Mouse (Mus musculus) kidney, adult 8-10 months (tissue): ENCODE results near the gene Slc26a11.

Experiments
- DNase-seq, 2 experiments: peaks; one replicate each; pipeline ENCODE4 v3.0.0; 2022

Gene Slc26a11

DNA sequence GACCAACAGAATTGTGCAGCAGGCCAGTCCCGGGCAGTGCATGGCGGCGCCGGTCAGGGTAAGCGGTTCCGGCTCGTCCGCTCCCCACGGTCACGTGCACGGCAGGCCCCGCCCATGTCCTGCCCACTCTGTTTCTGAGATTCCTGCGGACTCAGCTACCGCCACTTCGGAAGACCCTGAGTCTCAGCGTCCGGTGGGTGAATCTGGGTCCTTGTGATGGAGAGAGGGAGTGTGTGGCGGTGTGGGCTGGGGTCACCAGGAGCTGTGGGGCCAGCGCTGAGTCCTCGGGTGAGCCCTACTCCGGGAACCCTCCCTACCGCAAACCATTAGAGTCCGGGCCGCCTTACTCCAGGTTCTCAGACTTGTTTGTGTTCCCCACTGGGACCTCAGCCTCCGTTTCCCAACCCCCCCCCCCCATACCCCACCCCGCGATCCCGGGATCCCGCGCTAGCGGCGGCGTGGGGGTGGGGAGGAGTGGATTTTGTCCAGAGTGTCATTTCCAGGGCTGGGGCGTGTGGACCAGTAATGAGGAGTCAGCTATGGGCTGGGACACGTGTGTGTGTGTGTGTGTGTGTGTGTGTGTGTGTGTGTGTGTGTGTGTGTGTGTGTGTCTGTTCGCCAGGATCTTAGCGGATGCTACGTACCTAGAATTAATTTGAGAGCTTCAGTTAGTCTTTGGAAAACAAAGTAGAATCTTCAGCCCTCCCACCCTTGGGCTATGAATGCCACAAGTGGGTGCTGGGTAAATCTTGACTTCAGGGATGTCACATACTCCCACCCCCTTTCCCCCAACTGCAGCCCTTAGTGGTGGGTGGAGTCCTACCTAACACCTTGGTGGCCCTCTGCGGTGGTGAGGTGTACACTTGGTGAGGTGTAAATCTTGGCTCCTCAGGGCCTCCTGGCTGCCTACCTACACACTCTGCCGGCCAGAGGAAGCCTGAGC lies at the start of gene Slc26a11, which contains the start of gene Sgsh:
Slc26a11 (plus strand) TSS at position 115 of the 943 bp plus-strand sequence.
Sgsh (minus strand) TSS at position 94 of the 943 bp plus-strand sequence.
- DNase-seq: peak; percentile 86 to 92

DNA sequence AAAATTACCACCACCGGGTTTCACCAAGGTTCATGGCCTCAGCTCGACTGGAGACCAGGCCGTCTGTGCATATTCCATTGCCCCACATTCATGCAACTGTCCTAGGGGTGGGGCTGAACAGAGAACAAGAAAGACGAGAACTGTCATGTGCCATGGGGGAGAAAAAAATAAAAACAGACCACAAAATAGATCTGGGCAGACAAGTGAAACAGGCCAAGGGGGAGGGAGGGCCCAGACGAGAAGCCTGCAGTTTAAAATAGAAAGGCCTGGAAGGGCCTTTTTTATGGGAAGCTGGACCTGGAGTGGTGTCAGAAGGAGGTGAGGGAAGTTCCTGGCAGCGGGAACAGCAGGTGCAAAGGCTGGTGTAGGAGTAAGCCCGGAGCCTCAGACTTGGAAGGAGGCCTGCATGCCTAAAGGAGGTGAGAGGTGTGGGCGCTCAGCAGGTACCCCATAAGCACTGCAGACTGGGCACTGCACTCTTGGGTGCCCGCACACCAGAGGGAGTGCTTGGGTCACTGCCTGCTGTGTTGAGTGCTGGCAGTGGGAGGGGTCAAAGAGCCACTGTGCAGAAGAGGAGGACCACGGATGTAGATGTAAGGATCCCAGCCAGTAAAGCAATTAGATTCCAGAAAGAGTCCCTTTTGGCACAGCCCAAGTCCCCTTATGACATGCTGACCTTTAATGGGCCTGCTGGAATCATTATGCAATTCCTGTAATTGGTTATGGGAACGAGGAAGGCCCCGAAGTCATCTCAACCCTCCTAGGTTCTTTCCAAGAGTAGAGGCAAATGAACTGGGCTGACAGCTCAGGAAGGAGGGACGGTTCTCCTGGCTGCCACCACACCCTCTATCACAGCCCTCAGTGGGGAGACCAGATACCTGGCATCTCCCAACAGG lies 48.3 kb upstream of the Slc26a11 start:
- DNase-seq: no peak

DNA sequence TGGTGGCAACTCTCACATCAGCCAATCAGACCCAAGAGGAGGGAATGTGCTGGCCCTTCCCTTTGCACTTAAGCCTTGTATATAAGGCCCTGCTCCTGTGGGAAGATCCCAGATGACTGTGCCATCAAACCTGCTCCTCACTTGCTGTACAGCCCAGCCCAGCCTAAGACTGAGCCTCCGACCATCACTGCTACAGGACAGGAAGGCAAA lies 47.8 kb upstream of the Slc26a11 start, which contains the start of gene Card14:
Card14 (plus strand) TSS at position 111 of the 210 bp plus-strand sequence.
- no peak for DNase-seq

DNA sequence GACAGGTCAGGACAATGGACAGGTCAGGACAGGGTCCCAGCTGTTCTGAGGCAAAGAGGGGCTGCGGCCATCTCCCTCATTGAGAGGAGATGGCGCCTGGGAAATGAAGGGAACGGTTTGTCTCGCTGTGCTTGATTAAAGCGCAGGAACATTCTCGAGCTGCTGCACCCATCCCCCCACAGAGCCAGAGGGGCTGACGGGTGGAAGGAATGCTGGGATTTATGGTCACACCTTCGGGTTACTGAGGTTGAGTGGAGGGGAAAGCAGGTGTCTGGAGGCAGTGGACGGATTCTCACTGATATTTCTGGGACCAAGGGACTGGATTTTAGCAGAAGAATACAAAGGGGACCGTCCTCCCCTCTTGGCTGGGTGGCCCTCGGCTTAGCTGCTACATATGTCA lies 47.4 kb upstream of the Slc26a11 start:
- DNase-seq: no peak

DNA sequence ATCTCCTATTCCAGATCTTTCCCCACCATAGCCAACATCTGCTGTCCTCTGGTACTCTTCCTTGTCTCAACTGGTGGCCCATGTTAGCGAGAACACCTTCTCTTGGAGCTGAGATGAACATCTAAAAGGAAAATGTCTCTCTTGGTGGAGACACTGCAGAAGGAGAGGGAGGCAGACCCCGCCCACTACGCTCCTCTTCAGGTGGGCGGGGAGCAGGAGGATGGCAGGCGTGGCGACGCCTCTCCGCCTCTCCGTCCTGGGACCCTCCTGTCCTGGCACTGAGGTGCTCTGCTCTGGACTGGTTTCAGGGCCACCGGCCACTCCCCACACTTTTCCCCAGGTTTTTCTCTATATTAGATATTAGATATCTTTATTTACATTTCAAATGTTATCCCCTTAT lies 44.7 kb upstream of the Slc26a11 start:
- DNase-seq: no peak

DNA sequence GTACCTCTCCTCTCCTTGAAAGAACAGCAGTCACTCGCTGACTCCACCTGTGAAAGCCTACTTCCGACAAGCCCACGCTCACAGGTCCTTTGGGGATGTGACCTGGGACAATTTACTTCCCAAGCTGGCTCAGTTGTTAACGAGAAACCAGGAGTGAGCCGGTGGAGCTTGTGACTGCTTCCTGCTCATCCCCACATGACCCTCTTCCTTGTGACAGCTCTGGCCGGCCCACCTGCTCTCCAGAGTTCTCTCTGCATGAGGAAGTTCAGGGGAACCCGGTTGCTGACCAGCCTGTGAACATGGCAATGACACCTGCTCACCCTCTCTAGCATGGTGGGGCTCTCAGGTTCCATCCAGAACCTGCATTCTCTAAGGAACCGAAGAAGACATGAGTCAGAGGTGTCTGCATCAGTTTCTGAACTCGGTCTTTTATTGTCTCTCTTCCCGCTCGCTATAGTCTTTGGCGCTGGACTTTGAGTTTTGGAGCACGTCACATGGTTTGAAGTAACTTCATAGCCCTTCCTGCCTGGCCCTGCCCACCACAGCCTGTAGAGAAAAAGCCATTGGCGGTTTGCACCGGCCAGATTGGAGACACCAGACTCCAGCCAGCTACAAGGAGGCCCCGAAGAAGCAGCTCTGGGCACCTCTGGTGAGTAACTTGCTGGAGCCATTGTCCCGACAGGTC lies 41.0 kb upstream of the Slc26a11 start:
- peak; percentile 69 to 72 for DNase-seq

DNA sequence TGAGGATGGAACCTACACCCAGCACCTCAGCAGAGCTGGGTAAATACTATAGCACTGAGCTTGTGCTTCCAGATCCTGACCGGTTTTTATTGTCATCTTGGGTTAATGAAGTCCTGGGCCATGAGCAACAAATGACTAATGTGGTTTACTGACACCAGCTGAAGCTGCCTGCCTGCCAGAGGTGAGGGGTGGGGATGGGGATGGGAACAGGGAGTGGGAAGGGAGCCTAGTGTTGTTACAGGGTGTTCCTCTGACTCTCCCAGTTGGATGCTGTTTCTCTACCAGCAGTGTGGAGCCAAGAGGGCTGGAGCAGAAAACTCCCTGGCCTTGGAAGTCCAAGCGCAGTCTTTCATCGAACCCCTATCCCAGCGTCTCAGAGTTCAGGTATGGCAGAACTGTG lies 38.6 kb upstream of the Slc26a11 start:
- DNase-seq: no peak

DNA sequence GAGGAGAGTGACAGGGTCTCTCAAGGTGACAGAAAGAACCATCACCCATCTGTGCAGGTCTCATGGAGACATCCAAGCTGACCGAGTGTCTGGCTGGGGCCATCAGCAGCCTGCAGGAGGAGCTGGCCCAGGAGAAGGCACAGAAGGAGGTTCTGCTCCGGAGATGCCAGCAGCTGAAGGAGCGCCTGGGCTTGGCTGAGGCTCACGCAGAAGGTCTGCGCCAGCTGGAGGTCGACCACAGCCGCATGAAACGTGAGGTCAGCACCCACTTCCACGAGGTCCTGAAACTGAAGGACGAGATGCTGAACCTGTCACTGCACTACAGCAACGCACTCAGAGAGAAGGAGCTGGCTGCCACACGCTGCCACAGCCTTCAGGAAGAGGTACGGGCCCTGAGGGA lies 32.8 kb upstream of the Slc26a11 start:
- no peak for DNase-seq

DNA sequence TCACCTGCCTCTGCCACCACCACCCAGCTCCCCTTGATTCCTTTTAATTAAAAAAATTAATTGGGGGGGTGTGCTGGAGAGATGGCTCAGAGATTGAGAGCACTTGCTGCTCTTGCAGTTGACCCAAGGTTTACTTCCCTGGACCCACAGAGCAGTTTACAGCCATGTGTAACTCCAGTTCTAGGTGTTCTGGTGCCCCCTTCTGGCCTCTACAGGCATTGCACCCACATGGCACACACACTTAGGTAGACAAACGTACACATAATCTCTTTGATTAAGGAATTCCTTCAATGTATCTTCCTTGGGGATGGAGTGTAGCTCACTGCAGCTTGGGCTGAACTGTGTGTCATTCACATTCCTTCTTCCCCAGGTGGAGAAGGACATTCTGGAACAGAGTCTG lies 30.3 kb upstream of the Slc26a11 start:
- DNase-seq: no peak

DNA sequence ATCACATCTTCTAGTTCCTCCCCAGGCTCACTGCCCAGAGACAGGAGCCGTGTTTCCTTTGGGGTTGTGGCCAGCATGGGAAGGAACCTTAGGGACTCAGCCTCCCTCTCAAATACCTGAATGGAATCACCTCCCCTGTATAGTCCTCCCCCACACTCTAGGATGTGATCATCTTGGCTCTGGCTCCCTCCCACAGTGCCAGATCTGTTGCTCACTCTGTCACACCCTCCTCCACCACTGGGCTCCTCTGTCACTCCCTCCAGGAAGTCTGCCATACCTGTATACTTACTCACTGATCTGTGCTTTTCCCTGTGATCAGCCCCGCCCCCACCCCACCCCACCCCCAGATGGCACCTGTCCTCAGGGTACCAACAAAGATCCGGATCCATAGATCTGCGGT lies 24.8 kb upstream of the Slc26a11 start:
- DNase-seq: no peak

DNA sequence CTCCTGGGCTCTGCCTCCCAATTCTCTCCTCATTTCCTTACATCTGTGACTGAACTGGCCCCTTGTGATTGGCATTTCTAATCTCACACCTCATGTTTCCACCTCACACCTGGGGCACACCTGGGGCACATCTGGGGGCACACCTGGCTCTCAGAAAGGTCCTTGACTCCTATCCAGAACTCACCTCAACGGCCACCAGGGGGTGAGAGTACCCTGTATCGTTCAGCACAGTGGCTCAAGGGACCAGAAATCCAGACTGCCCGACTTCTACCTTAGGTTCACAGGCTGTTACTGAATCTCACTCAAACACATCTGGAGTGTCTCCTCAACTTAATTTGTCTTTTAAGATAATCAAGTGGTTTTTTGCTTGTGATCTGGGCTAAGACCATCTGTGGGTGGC lies 23.4 kb upstream of the Slc26a11 start:
- DNase-seq: no peak

DNA sequence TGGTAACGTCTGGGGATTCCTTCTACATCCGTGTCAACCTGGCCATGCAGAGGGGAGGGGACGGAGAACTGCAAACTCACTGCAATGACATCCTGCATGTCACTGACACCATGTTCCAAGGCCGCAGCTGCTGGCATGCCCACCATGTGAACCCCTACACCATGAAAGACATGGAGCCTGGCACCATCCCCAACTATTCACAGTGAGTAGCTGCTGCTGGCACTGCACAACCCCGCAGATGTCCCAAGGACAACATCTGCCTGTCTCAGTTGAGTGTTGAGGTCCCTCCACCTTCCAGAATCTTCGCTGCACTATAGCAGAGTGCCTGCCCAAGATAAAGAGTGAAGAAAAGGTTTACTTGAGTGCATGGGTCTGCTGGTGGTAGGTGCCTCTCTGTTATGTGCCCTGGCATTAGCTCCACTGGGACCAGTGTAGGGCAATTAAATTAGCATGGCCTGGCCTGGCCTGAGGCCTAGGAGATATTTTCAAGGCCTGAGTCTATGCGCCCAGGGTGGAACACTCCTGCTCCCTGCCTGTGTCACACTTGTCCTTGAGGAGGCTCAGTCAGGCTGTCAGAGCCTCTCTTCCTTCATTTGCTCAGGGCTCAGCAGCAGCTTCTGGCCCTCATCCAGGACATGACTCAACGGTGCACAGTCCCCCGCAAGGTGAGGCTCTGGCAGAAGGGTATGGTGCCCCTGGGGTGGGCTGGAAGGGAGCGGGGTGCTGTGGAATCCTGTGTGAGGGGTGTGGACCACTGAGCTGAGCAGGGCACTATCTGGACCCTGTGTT lies 16.9 kb upstream of the Slc26a11 start:
- DNase-seq: no peak

DNA sequence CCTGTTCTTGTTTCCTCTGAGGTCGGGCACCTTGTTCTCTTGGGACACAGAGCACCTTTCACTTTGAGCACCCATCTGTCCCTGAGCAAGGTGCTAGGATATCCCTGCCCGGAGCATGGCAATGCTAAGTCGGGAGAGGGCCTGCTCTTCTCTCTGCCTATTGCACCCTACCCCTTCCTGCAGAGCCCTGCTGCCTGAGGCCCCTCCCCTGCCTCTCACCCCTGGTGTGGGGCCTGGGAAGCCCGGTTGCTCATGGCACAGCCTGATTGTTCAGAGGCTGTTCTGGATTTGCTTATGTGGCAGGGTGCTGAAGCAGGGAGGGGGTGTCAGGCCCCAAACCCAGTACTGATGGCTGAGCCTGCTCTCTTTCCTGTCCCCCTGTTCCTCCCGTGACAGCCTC lies 16.2 kb upstream of the Slc26a11 start:
- no peak for DNase-seq

DNA sequence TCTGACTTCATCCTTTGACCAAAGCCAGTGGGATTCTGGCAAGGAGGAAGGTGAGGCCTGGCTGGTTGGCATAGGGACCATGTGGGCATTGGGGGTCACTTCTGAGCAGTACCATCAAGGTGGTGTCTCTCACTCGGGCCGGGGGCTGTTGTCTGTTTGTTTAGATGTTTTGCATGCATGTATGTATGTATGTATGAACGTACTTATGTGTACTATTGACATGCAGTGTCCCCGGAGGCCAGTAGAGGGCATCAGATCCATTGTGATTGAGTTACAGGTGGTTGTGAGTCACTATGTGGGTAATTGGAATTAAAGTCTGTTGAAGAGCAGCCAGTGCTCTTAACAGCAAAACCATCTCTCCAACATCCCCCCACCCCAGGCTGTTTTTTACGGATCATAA lies 15.7 kb upstream of the Slc26a11 start:
- DNase-seq: peak; percentile 54 to 85

DNA sequence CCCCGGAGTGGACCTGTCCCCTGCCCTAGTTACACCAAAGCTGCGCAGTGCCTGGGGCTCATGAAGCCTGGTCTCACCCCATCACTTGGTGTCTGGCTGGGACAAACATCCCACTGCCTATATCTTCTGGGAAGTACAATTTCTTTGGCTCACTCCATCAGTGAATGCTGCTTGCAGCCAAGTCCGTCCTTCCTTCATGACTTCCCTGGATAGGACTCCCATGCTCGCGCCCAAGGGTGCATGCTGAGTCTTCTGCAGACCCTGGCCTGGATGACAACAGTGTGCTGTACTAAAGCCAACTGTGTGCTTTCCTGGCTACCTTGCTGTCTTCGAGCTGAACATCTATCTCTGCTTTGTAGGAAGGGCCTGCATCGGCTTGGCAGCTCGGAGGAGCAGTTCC lies 11.2 kb upstream of the Slc26a11 start:
- no peak for DNase-seq

DNA sequence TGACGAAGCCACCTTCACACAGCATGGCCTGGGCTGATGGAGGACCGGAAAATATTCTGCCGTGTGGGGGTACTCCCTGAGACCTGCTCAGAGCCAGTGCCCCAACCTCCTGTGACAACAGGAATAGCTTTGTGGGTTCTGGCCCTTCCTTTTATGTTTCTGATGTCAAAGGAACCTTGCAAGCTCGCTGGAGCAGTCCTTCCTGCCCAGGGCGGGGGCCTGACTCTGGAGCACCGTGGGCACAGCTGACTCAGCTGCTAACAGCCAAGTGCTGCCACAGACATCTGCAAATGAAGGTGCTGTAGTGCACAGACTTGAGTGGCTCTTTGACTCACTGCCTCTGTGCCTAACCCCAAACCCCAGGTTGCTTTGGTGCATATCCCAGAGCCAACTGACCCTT lies 10.5 kb upstream of the Slc26a11 start:
- DNase-seq: no peak

DNA sequence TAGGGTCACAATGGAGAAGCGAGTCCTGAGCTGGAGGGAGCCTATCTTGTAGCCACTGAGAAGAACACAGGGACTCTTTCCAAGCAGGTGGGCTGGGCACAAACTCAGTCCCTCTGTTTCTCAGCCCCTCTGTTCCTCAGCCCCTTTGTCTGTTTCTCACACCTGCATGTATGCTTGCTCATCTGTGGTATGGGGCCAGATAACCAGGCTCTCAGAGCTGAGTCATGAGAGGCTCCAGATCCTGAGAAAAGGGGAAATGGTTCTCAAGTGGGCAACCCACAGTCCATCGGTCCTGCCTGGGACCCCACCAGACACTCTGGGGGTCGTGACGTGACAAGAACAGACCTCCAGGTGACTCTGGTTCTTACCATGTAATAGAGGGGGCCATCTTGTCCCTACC lies 8.2 kb upstream of the Slc26a11 start:
- no peak for DNase-seq

DNA sequence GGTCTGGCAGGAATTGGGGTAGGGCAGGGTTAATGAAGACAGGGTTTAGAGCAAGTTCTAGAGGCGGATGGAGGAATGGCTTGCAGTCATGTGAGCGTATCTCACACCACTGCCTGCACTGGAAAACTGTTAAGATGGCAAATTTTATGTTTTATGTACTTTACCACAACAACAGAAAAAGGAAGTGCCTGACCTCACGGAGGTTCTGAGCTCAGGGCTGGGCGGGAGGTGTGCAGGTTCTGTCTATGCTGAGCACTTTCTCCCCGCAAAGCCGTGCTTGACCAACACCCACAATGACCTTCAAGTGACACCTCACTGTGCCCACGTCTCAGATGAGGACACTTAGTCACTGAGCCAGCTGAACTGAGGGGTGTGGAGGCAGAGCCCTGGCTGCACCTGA lies 3.2 kb upstream of the Slc26a11 start:
- DNase-seq: no peak

DNA sequence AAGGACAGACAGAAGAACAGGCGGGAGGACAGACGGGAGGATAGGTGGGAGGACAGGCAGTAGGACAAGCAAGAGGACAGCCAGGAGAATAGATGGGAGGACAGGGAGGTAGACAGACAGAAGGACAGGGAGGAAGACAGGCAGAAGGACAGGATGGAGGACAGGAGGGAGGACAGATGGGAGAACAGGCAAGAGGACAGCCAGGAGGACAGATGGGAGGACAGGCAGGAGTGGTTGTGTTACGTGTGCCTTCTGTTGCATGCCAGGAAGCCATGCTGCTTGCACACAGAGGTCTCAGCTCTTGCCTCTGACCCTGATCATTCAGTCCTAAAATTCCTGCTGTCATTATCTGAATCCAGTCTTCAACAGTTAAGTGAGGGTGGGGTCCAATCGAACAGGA lies 1.4 kb upstream of the Slc26a11 start:
- no peak for DNase-seq

DNA sequence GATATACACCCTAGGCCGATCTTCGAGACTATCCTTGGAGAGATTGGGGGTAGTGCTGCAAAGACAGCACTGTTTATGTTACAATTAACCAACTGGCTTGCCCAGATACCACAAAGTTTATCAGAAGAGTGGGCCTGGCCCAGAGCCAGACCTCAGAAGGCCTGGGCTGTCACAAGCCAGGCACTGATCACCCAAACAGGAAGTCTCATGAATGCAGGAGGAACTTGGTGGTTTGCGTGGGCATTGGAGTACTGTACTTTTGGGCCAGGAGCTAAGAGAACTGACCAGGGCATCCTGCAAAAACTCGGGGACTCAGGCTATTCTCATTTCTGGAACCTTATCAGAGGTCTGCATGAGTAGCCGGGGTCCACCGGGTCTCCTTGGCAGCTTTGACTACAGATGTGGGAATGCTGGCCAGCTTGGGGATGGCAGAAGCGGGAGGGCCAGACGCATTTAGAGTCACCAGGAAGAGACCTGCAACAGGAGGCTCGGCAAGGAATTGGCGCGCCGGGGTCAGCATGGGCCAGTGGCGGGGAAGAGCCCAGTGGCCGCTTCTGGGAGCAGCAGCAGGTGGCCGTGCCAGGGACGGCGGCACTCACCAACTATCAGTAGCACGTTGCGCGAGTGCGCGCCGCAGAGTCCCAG lies 437 bp upstream of the Slc26a11 start:
- peak; percentile 30 to 36 for DNase-seq

DNA sequence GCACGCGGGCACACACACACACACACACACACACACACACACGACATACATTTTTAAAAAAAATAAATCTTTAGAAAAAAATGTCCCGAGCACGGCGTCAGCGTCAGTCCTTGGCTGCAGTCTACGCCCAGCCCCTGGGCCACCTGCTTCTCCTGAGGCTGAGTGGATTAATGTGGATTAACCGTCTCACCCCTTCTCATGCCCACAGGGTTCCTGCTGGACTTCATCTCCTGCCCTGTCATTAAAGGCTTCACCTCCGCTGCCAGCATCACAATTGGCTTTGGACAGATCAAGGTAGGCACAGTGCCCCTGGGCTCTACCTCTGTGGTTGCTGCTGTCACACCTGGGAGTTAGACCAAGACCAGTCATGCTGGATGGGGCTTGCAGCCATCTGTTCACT lies 3.7 kb downstream of the Slc26a11 start:
- DNase-seq: no peak
